Mouse (Mus musculus) granulocyte monocyte progenitor cell, adult 5-6 weeks (primary cell): Measurements from ENCODE around the gene Rpl7a. TPM values are rescaled to one million over a fixed set of nuclear protein-coding genes. Genes with fewer than 3 reads are reported as not detected.
A peak's percentile ranks its signal among the peaks of the same experiment; 100 is the strongest.
"Not testable (repeated sequence)": the region's sequence is repeated elsewhere in the genome, so short reads cannot be mapped to it uniquely, and the experiment has no call there.

Experiments used
- ATAC-seq: replicated peaks from 2 replicates; pipeline ENCODE4 v1.8.0; 2016; ENCODE audit warnings: mild to moderate bottlenecking, moderate TSS enrichment, inconsistent platforms; ENCODE audit not compliant: poor library complexity, severe bottlenecking
- total RNA-seq, 2 experiments: library from RNA; stranded (forward) in 1 of 2; stranded (reverse) in 1 of 2; fragments of 200-712, 200-1000 nt in 1 of 2; fragments of >200 nt in 1 of 2; fragmentation: Nextera tagmentation in 1 of 2; gene quantifications; 2 replicates each; pipeline ENCODE4 v1.2.3; 2014 to 2017

Gene Rpl7a
- total RNA-seq (2014; fragmentation: Nextera tagmentation) (2,412 and 2,423 TPM in 2 replicates), total RNA-seq (2017) (2,233 and 2,391 TPM in 2 replicates)

DNA sequence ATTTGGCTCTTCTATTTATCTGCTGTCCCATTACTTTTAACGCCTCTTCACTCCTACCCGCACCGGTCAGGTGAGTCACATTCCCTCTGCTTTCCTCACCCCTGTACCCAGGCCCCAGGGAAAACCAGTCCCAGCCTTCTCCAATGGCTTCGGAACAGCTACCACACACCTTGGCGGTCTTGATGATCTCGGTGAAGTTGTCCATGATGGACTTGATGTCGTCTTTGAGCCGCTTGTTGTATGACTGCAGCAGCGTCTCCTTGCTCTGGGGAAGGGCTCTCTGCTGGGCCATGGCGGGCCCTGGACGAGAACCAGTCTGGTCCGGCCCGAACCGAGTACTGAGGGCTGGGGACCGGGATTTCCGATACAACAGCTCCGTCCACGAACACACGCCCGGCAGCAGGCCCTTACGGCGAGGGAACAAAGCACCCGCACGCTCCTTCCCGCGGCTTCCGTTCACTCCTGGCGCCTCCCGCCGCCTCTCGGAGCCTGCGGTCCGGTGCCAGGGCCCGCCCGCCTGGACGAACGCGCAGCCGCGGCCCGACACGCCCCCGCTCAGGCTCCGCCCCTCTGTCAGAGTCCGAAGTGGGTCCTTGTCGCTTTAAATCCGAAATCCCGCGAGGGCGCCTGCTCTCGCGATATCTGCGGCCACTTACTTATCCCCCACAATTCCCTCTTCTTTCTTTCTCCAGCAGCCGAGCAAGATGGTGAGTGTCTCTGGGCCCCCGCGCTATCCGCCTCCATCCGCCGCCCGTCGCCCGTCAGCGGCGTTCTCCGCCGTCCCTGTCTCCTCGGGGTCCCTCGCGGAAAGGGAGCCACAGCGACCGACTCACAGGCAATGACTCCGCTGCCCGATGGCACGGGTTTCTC lies at the start of gene Rpl7a, which contains the start of gene Med22:
Rpl7a (plus strand) TSS at position 641 of the 870 bp plus-strand sequence.
Med22 (minus strand) TSS at position 554 of the 870 bp plus-strand sequence.
- peak; percentile 81 for ATAC-seq

- ATAC-seq, result peak; percentile 42
Observed at GRCm38 (mm10) chr2:26862856-26863255, 47.7 kb upstream of the Rpl7a start.

- ATAC-seq, result no peak
Observed at GRCm38 (mm10) chr2:26864879-26865278, 45.7 kb upstream of the Rpl7a start, which contains the start of gene Abo. Gene Abo (minus strand): TSS chr2:26864979.

DNA sequence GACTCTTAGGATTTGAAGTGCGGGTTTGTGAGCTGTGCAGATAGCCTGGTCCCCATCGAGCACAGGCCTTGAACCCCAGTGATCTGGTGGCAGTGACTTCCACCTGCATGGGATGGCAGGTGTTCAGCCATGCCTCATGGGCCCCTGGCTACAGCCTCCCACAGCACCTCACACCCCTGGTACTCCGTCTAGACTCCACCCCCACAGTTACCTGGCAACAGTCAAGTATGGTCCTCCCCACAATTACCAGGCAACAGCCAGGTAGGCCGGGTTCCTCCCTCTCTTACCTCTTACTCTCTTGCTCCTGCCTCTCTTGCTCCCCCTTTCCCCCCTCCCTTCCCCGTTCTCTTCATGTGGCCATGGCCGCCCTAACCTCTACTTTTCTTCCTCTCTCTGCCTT lies 39.9 kb upstream of the Rpl7a start:
- no peak for ATAC-seq

- no peak for ATAC-seq
Observed at GRCm38 (mm10) chr2:26878571-26878970, 32.0 kb upstream of the Rpl7a start.

GRCm38 (mm10) chr2:26885541-26885940 lies 25.0 kb upstream of the Rpl7a start:
- ATAC-seq, result not testable (repeated sequence)

DNA sequence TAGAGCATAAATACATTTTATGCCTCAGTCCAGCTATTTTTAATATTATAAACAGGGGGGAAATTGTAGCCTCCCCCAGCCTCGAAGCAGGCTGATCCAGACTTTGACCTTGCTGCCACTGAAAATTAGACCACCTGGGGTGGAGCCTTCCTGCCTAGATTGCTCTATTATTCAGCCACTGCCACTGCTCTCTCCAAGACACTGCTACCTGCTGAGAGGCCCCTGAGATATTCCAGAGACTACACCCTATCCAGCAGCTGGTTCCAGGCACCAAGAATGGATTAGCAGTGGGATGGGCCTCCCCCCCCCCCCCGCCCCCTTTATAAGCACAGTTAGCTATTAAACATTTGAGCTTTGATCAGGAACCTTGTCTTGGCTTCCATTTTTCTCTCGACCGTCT lies 24.4 kb upstream of the Rpl7a start:
- not testable (repeated sequence) for ATAC-seq

DNA sequence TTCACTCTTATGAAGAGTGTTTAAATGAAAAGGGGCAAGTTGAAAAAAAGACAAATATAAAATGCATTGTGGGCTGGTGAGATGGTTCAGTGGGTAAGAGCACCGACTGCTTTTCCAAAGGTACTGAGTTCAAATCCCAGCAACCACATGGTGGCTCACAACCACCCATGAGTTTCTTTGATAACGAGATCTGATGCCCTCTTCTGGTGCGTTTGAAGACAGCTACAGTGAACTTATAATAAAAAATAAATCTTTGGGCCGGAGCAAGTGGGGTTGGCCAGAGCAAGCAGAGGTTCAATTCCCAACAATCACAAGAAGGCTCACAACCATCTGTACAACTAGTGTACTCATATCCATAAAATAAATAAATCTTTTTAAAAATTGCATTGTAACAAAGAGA lies 14.7 kb upstream of the Rpl7a start:
- no peak for ATAC-seq

DNA sequence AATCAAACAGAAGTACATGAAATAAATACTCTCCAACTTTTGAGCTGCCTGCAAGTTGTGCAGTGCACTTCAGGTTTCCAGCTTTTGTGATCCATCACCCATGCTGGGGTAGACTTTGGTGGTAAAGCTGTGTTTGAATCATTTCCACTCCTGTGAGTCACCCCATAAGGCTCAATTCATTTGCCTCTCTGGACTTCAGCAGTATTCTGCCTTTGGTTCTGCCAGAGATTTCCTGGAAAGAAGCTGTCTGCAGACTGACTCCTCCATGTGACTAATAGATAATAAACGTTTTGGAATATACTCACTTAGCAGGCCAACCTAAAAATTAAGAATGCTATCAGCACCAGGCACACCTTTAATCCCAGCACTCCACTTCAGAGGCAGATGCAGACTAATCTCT lies 9.8 kb upstream of the Rpl7a start:
- no peak for ATAC-seq

DNA sequence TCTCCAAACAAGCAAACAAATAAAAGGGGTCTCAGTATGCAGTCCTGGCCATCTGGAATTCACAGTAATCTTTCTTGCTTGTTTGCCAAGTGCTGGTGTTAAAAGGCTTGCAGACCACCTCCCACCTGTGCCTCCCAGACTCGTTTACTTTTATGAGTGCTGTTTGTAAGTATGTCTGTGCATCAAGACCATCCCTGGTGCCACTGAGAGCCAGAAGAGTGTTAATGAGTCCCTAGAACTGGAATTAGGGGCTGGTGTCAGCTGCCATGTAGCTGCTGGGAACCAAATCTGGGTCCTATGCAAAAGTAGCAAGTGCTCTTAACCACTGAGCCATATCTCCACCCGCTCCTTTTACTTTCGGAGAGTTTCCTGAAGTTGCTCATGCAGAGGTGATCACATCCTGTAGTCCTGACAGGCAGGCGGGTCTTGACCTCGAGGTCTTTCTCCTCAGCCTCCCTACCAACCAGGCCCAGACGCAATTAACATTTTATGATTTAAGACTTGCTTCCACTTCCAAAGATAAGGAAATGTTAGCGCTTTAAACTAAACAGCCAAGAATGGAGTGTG lies 8.6 kb upstream of the Rpl7a start:
- no peak for ATAC-seq

GRCm38 (mm10) chr2:26902467-26903220 lies 7.9 kb upstream of the Rpl7a start, which contains the start of gene Surf6:
Gene Surf6 (minus strand): TSS chr2:26902879.
- peak; percentile 93 for ATAC-seq

DNA sequence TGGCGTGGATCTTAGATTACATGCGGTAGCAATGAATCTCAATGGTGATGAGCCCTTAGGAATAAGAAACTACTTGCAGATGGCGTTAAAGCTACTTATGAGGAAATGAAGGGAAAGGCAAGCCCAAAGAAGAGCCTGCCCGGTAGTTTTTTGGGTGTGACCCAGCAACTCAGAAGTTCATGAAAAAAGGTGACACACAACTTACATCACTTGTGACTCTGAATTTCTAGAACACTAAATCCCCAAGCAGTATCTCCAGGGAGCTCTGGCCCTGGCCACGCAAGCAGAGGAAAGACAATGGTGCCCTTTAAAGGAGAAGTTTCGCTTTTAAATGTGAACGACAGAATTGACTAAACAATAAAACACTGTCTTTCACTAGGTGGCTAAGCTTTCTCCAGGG lies 7.3 kb upstream of the Rpl7a start:
- no peak for ATAC-seq

GRCm38 (mm10) chr2:26905936-26906335 lies 4.6 kb upstream of the Rpl7a start:
- no peak for ATAC-seq

GRCm38 (mm10) chr2:26906431-26906830 lies 4.1 kb upstream of the Rpl7a start:
- no peak for ATAC-seq

- no peak for ATAC-seq
Observed at GRCm38 (mm10) chr2:26907109-26907508, 3.5 kb upstream of the Rpl7a start.

DNA sequence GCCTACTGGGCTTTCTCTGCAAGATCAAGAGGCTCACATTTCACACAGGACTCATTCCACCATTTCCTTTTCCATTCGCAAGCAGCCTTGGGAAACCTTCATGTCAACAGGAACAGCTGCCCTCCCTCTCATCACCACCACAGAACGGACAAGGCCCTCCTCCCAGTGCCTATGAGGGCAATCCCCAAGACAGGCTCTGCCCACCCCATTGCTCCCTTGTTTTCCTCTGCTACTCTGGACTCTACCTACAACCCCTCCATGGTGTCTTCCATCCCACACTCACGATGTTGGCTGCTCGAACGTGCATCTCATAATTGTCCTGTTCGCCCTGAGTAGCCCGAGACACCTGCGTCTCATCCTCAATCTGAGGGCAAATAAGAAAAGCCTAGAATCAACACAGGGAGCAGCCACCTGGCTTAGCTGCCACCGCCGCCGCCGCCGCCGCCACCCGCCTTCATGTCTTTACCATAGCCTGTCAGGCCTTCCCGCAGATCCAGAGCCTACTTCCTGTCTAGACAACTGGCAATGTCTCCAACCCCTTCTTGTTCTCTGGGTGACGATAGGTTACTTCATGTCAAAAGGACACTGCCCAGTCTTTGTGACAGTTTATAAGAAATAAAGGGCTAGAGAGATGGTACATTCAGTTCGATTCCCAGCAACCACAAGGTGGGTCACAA lies 1.7 kb upstream of the Rpl7a start:
- no peak for ATAC-seq

DNA sequence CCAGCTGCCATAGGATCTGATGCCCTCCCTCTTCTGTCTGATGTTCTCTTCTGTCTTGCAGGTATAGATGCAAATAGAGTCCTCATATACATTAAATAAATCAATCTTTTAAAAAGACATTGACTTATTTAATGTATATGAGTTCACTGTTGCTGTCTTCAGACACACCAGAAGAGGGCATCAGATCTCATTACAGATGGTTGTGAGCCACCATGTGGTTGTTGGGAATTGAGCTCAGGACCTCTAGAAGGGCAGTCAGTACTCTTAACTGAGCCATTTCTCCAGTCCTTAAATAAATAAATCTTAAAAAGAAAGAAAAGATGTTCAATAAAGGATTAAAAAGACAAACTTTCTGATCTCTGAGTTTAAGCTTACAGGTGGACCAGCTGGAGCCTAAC lies 1.2 kb upstream of the Rpl7a start:
- ATAC-seq, result no peak

- peak; percentile 31 for ATAC-seq
Observed at GRCm38 (mm10) chr2:26910994-26911765, 616 bp downstream of the Rpl7a start.

GRCm38 (mm10) chr2:26912253-26912770 lies 1.7 kb downstream of the Rpl7a start:
- ATAC-seq, result no peak
